Mouse (Mus musculus): Measurements from ENCODE around the gene Vmn1r219. TPM values are rescaled to one million over a fixed set of nuclear protein-coding genes. Genes with fewer than 3 reads are reported as not detected.
"Not testable (repeated sequence)": the region's sequence is repeated elsewhere in the genome, so short reads cannot be mapped to it uniquely, and the experiment has no call there.

Gene Vmn1r219
- polyA plus RNA-seq, 1 experiment from 2014 or later: not detected

- not testable (repeated sequence) for H3K4me3 ChIP-seq (ENCODE audit: low read depth, low read length); H3K9me3 ChIP-seq (ENCODE audit: control insufficient read depth, low read length); H3K9ac ChIP-seq (ENCODE audit: low read length); ATAC-seq (ENCODE audit: low FRiP score); H3K4me1 ChIP-seq (ENCODE audit: control insufficient read depth, insufficient read depth, low read length); H3K27me3 ChIP-seq (ENCODE audit: control insufficient read depth, insufficient read depth, low read length); DNase-seq (ENCODE audit: low spot score, missing footprints); H3K4me2 ChIP-seq; H3K27ac ChIP-seq (ENCODE audit: low read depth, low read length); H3K36me3 ChIP-seq (ENCODE audit: control insufficient read depth, insufficient read depth, low read length)
- 88% methylated on average over 1 of the region's 1 CpGs for WGBS
Observed at GRCm38 (mm10) chr13:23203885-23204284, 44.8 kb downstream of the Vmn1r219 start.

- H3K27ac ChIP-seq (ENCODE audit: low read depth, low read length); H3K27me3 ChIP-seq (ENCODE audit: control insufficient read depth, insufficient read depth, low read length); H3K4me2 ChIP-seq; H3K36me3 ChIP-seq (ENCODE audit: control insufficient read depth, insufficient read depth, low read length); H3K9ac ChIP-seq (ENCODE audit: low read length); H3K4me1 ChIP-seq (ENCODE audit: control insufficient read depth, insufficient read depth, low read length); DNase-seq (ENCODE audit: low spot score, missing footprints); H3K4me3 ChIP-seq (ENCODE audit: low read depth, low read length); ATAC-seq (ENCODE audit: low FRiP score); H3K9me3 ChIP-seq (ENCODE audit: control insufficient read depth, low read length): not testable (repeated sequence)
- 85% methylated on average over 2 of the region's 2 CpGs for WGBS
Observed at GRCm38 (mm10) chr13:23213827-23214226, 54.7 kb downstream of the Vmn1r219 start, which contains the start of gene Vmn1r221. Gene Vmn1r221, plus strand, starts transcription at chr13:23214127.

Other genes with a start within 250 kb of the Vmn1r219 start
- gene Vmn1r213, start 151.7 kb upstream of the Vmn1r219 start, polyA plus RNA-seq (2014; fragmentation: Nextera tagmentation; extraction: Ambion mirVana): not detected in 2 replicates
- not detected in 2 replicates for gene Vmn1r214, start 128.9 kb upstream of the Vmn1r219 start, polyA plus RNA-seq (2014; fragmentation: Nextera tagmentation; extraction: Ambion mirVana)
- not detected in 2 replicates for gene Vmn1r215, start 91.3 kb upstream of the Vmn1r219 start, polyA plus RNA-seq (2014; fragmentation: Nextera tagmentation; extraction: Ambion mirVana)
- not detected in 2 replicates for gene Vmn1r217, start 41.1 kb upstream of the Vmn1r219 start, polyA plus RNA-seq (2014; fragmentation: Nextera tagmentation; extraction: Ambion mirVana)
- gene Vmn1r218, start 26.2 kb upstream of the Vmn1r219 start, polyA plus RNA-seq (2014; fragmentation: Nextera tagmentation; extraction: Ambion mirVana): not detected in 2 replicates
- not detected in 2 replicates for gene Vmn1r220, start 28.7 kb downstream of the Vmn1r219 start, polyA plus RNA-seq (2014; fragmentation: Nextera tagmentation; extraction: Ambion mirVana)
- gene Vmn1r221, start 54.8 kb downstream of the Vmn1r219 start, polyA plus RNA-seq (2014; fragmentation: Nextera tagmentation; extraction: Ambion mirVana): not detected in 2 replicates
- not detected in 2 replicates for gene Vmn1r222, start 76.6 kb downstream of the Vmn1r219 start, polyA plus RNA-seq (2014; fragmentation: Nextera tagmentation; extraction: Ambion mirVana)
- gene Vmn1r223, start 87.8 kb downstream of the Vmn1r219 start, polyA plus RNA-seq (2014; fragmentation: Nextera tagmentation; extraction: Ambion mirVana): not detected in 2 replicates
- gene Zfp322a, start 209.9 kb downstream of the Vmn1r219 start, polyA plus RNA-seq (2014; fragmentation: Nextera tagmentation; extraction: Ambion mirVana): 69.4 and 77.9 TPM in 2 replicates